11 mouse cellular contexts compared by ENCODE assay signal in the genomic region with DNA sequence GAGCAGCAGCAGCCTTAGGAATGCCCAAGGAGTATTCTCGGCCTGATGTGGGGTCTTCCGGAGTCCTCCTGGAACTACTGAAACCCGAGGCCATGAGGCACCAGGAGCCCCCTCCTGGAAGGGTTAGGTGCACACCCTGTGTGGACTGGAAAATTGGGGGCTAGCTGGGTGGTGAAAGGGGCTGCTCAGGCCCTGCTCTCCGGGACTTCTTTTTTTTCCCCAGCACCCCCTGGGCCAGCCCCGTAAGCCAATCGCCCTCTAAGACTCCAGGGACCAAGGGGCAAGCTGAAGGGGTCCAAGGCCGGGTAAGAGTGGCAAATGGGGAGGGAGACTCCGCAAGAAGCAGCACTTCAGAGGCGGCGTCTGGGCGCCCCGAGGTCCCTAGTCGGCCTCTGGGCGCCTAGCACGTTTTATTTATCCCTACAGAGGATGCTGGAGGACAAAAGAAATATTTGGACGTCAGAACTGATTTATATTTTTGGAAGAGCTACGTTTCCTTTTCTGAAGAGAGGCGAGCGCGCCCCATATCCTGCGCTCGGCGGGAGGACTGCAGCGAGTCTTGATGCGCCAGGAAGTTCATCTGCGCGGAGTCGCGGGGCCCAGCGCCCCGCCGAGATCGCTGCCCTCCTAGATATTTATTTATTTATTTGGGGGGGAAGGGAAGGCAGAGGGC. TPM values are rescaled to one million over a fixed set of nuclear protein-coding genes. Genes with fewer than 3 reads are reported as not detected.
DNase-seq lines count a peak whose midpoint lies in the region; ATAC-seq and TF ChIP-seq lines count a peak whose summit lies in the region.
"Had no signal": no experiment of that assay in that cellular context is flagged by ENCODE, and none has a peak within 500 bp of the region (broad histone marks: within the 10 kb centered on the region; RNA-seq: fewer than 3 reads in every experiment).

No protein-coding gene starts in this region.

- intact Hi-C loops in left cerebral cortex, adult 2 months (cut with DNase I): loop anchor here (2.0 to 5.0 kb wide), 4 partner anchors 61 to 733 kb away; partner anchors contain the start of gene A530084C06Rik

- H3K27ac ChIP-seq in left cerebral cortex, adult 2 months: peak overlapping the region; percentile 55
- no peak overlapping the region for H3K27ac ChIP-seq in embryonic facial prominence, embryonic 11.5 days (replicated peaks; ENCODE audit: low read depth, low read length)
- peak overlapping the region; percentile 66 for H3K27ac ChIP-seq in intestine, embryonic 14.5 days (ENCODE audit: low read depth)
- peak overlapping the region; percentile 43; the same call in 1 of the 2 replicates for H3K27ac ChIP-seq in neural tube, embryonic 13.5 days (replicated peaks)

- peaks cover 2% of the 10 kb centered on the region; the same call in 1 of the 2 replicates for H3K4me1 ChIP-seq in embryonic facial prominence, embryonic 11.5 days (ENCODE audit: control insufficient read depth, insufficient read depth, low read length)
- peaks cover 11% of the 10 kb centered on the region for H3K4me1 ChIP-seq in intestine, embryonic 14.5 days (replicated peaks; ENCODE audit: control insufficient read depth, insufficient read depth, low read length)
- H3K4me1 ChIP-seq in neural tube, embryonic 13.5 days (replicated peaks): peaks cover 24% of the 10 kb centered on the region

- H3K4me2 ChIP-seq in embryonic facial prominence, embryonic 11.5 days (ENCODE audit: low read depth, low read length): peak overlapping the region; percentile 34
- peak overlapping the region; percentile 67 for H3K4me2 ChIP-seq in intestine, embryonic 14.5 days (ENCODE audit: low read length)
- H3K4me2 ChIP-seq in neural tube, embryonic 13.5 days: peak overlapping the region; percentile 30

- DNase-seq in left cerebral cortex, adult 2 months (ENCODE audit: extremely low spot score in 1 of 2, low spot score in 2 of 2): no peak
- no peak for DNase-seq in left cerebral cortex, adult 8-10 months (ENCODE audit: low spot score in 2 of 2)
- DNase-seq in embryonic facial prominence, embryonic 11.5 days (ENCODE audit: low spot score): no peak
- peak; percentile 70 for DNase-seq in intestine, embryonic 14.5 days (ENCODE audit: low spot score)
- DNase-seq in cerebellum, postnatal 10 days: no peak
- no peak for DNase-seq in ovary, postnatal 10 days (ENCODE audit: low spot score)
- DNase-seq in c-Kit-positive CD71-positive TER-119-positive erythroid progenitor cells, embryonic 14.5 days (ENCODE audit: low spot score): no peak
- DNase-seq: kidney, adult 9 months; thymus, postnatal 4 days had no signal

- TF ChIP-seq CTCF in left cerebral cortex, adult 2 months (IDR thresholded peaks at IDR 0.05): no peak

- H3K4me3 ChIP-seq in left cerebral cortex, adult 2 months: no peak overlapping the region
- H3K4me3 ChIP-seq in embryonic facial prominence, embryonic 11.5 days (ENCODE audit: low read depth, low read length): peak overlapping the region; percentile 10
- peak overlapping the region; percentile 28 for H3K4me3 ChIP-seq in intestine, embryonic 14.5 days (ENCODE audit: low read depth, low read length)
- no peak overlapping the region for H3K4me3 ChIP-seq in neural tube, embryonic 13.5 days

- under 1% methylated on average over 33 of the region's 33 CpGs for WGBS in embryonic facial prominence, embryonic 11.5 days
- WGBS in intestine, embryonic 14.5 days: 2% methylated on average over 33 of the region's 33 CpGs
- WGBS in neural tube, embryonic 13.5 days: under 1% methylated on average over 33 of the region's 33 CpGs

- ATAC-seq in embryonic facial prominence, embryonic 11.5 days (replicated peaks; ENCODE audit: insufficient number of reproducible peaks, low FRiP score, low TSS enrichment, low read depth): no peak
- ATAC-seq in intestine, embryonic 14.5 days (replicated peaks; ENCODE audit: low FRiP score, low TSS enrichment, low read depth): no peak
- ATAC-seq in neural tube, embryonic 13.5 days (ENCODE audit: low read depth): no peak
- ATAC-seq: Patski had no signal

- peak overlapping the region; percentile 46 for H3K9ac ChIP-seq in embryonic facial prominence, embryonic 11.5 days (replicated peaks; ENCODE audit: low read length)
- H3K9ac ChIP-seq in intestine, embryonic 14.5 days (ENCODE audit: low read length): peak overlapping the region; percentile 42
- no peak overlapping the region for H3K9ac ChIP-seq in neural tube, embryonic 13.5 days

- no peaks in the 10 kb centered on the region for H3K9me3 ChIP-seq in embryonic facial prominence, embryonic 11.5 days (replicated peaks; ENCODE audit: control insufficient read depth, low read length)
- no peaks in the 10 kb centered on the region for H3K9me3 ChIP-seq in intestine, embryonic 14.5 days (ENCODE audit: control insufficient read depth, low read length)
- H3K9me3 ChIP-seq in neural tube, embryonic 13.5 days: no peaks in the 10 kb centered on the region

- peaks cover 83% of the 10 kb centered on the region for H3K27me3 ChIP-seq in embryonic facial prominence, embryonic 11.5 days (ENCODE audit: control insufficient read depth, insufficient read depth, low read length)
- H3K27me3 ChIP-seq in intestine, embryonic 14.5 days (replicated peaks; ENCODE audit: control insufficient read depth, insufficient read depth, low read length): peaks cover 95% of the 10 kb centered on the region
- H3K27me3 ChIP-seq in neural tube, embryonic 13.5 days: peaks cover 99% of the 10 kb centered on the region

- no peaks in the 10 kb centered on the region for H3K36me3 ChIP-seq in embryonic facial prominence, embryonic 11.5 days (replicated peaks; ENCODE audit: control insufficient read depth, insufficient read depth, low read depth, low read length)
- no peaks in the 10 kb centered on the region for H3K36me3 ChIP-seq in intestine, embryonic 14.5 days (ENCODE audit: control insufficient read depth, insufficient read depth, low read length)
- H3K36me3 ChIP-seq in neural tube, embryonic 13.5 days: no peaks in the 10 kb centered on the region

RNA-seq across cellular contexts. Expression of gene Foxf2, which starts 5.7 kb away (rescaled TPM):
- total RNA-seq in left cerebral cortex, adult 2 months (2021): 1 to 10 TPM; 4.6 to 4.9 TPM
- 1 to 10 TPM; 3.7 to 5.1 (median 4.6) TPM for total RNA-seq in left cerebral cortex, adult 8-10 months (2022)
- polyA plus RNA-seq in embryonic facial prominence, embryonic 11.5 days (2014; fragmentation: Nextera tagmentation; extraction: Ambion mirVana): 12.3 and 14.7 TPM in 2 replicates
- 27.8 and 28.3 TPM in 2 replicates for polyA plus RNA-seq in intestine, embryonic 14.5 days (2014; fragmentation: Nextera tagmentation; extraction: Ambion mirVana)
- polyA plus RNA-seq in neural tube, embryonic 13.5 days (2015; fragmentation: Nextera tagmentation; extraction: Ambion mirVana): 5.0 and 5.5 TPM in 2 replicates

Comparison
In these comparisons a context has a peak if more than half of its experiments do, and no peak if none do; other contexts are left out.
1. H3K4me3 ChIP-seq: peak in embryonic facial prominence, embryonic 11.5 days (single experiment) and intestine, embryonic 14.5 days (single experiment); none in left cerebral cortex, adult 2 months (single experiment) and neural tube, embryonic 13.5 days (single experiment).
2. Peak in every context shown above with its lines, with median percentiles within 50 percentile points of each other: H3K4me2 ChIP-seq.